Mouse (Mus musculus): ENCODE data around the gene Spred2. TPM values are rescaled to one million over a fixed set of nuclear protein-coding genes. Genes with fewer than 3 reads are reported as not detected.

Spred2 gene
- polyA plus RNA-seq, 1 experiment from 2014 or later, result 9.3 TPM

DNA sequence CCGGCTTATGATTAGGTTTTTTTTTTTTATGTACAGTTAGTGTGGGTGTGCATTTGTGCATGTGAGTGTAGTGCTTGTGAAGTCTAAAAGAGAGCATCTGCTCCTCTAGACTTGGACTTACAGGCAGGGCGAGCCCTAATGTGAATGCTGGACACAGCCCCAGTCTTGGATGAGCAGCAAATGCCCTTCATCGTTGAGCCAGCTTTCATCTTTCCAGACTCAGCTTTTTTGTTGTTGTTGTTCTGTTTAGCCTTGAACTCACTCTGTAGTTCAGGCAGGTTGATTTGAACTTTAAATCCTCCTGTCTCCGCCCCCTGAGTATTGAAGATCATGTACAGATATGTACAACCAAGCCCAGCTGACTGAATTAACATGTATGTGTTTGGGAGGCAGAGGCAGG, 4.5 kb downstream of the Spred2 start:
- Histone ChIP-seq H3K9me3 (no peaks in the 10 kb centered on the region), H3K4me1 (peaks cover 27% of the 10 kb centered on the region), H3K27ac (replicated peaks) (no peak overlapping the region), H3K4me3 (no peak overlapping the region), H3K9ac (replicated peaks) (no peak overlapping the region), H3K27me3 (no peaks in the 10 kb centered on the region), H3K4me2 (replicated peaks) (no peak overlapping the region), H3K36me3 (no peaks in the 10 kb centered on the region)
- no peak for ATAC-seq (replicated peaks)
- 85% methylated on average over 4 of the region's 4 CpGs for WGBS

- H3K27me3 ChIP-seq, result no peaks in the 10 kb centered on the region
- no peak overlapping the region for H3K4me2 ChIP-seq (replicated peaks)
- no peaks in the 10 kb centered on the region for H3K9me3 ChIP-seq
- peaks cover 24% of the 10 kb centered on the region for H3K4me1 ChIP-seq
- ATAC-seq (replicated peaks), result no peak
- H3K36me3 ChIP-seq, result no peaks in the 10 kb centered on the region
- WGBS, result 66% methylated on average over 11 of the region's 11 CpGs
- no peak overlapping the region for H3K4me3 ChIP-seq
- no peak overlapping the region for H3K27ac ChIP-seq (replicated peaks)
- H3K9ac ChIP-seq (replicated peaks), result no peak overlapping the region
Measured at GRCm38 (mm10) chr11:19929087-19929865, 5.1 kb downstream of the Spred2 start.

GRCm38 (mm10) chr11:19931569-19932230, 7.5 kb downstream of the Spred2 start:
- Histone ChIP-seq H3K4me3 (no peak overlapping the region), H3K27me3 (no peaks in the 10 kb centered on the region), H3K4me1 (peaks cover 32% of the 10 kb centered on the region), H3K9me3 (no peaks in the 10 kb centered on the region), H3K36me3 (no peaks in the 10 kb centered on the region), H3K4me2 (replicated peaks) (no peak overlapping the region), H3K27ac (replicated peaks) (no peak overlapping the region), H3K9ac (replicated peaks) (no peak overlapping the region)
- ATAC-seq (replicated peaks), result no peak
- 91% methylated on average over 9 of the region's 9 CpGs for WGBS

GRCm38 (mm10) chr11:19932983-19933511, 8.9 kb downstream of the Spred2 start:
- H3K27me3 ChIP-seq, result no peaks in the 10 kb centered on the region
- H3K36me3 ChIP-seq, result no peaks in the 10 kb centered on the region
- no peak for ATAC-seq (replicated peaks)
- no peak overlapping the region for H3K9ac ChIP-seq (replicated peaks)
- no peak overlapping the region for H3K4me2 ChIP-seq (replicated peaks)
- WGBS, result 94% methylated on average over 14 of the region's 14 CpGs
- H3K4me3 ChIP-seq, result no peak overlapping the region
- H3K27ac ChIP-seq (replicated peaks), result no peak overlapping the region
- peaks cover 30% of the 10 kb centered on the region for H3K4me1 ChIP-seq
- H3K9me3 ChIP-seq, result no peaks in the 10 kb centered on the region

GRCm38 (mm10) chr11:19935524-19936354, 11.6 kb downstream of the Spred2 start:
- H3K4me1 ChIP-seq, result peaks cover 26% of the 10 kb centered on the region
- H3K4me2 ChIP-seq (replicated peaks), result no peak overlapping the region
- no peak overlapping the region for H3K4me3 ChIP-seq
- ATAC-seq (replicated peaks), result 0 out of 2 replicates have a peak, but pooled peaks have one; percentile 17
- no peaks in the 10 kb centered on the region for H3K27me3 ChIP-seq
- no peaks in the 10 kb centered on the region for H3K9me3 ChIP-seq
- 37% methylated on average over 7 of the region's 7 CpGs for WGBS
- H3K9ac ChIP-seq (replicated peaks), result no peak overlapping the region
- H3K36me3 ChIP-seq, result no peaks in the 10 kb centered on the region
- H3K27ac ChIP-seq (replicated peaks), result peak overlapping the region; percentile 70

DNA sequence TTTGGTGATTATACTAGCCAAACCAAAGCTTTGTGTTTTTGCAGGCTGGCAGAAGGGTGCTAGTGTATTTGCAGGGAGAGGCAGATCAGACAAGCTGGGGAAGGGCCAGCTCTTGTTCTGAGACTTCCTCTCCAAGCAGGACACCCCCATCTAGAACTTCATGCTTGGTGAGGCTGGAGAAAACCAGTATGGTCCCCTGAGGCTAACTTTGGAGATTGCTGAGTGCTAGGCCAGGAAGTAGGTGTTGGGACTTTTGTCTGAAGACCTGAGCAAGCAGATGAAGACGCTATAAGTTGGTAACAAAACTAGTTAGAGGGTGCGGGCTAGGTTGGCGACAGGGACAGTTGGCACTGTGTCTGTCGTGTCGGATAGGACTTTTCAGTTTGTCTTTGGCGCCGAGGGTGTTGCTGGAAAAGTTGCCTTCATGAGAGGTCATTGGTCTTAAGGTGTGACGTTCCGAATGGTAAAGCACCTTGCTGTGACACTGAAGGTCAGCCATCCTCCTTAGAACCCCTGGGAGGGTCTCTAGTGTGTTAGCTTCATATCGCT, 14.4 kb downstream of the Spred2 start:
- Histone ChIP-seq H3K27me3 (no peaks in the 10 kb centered on the region), H3K4me2 (replicated peaks) (no peak overlapping the region), H3K4me3 (no peak overlapping the region), H3K27ac (replicated peaks) (no peak overlapping the region), H3K36me3 (no peaks in the 10 kb centered on the region), H3K4me1 (peaks cover 26% of the 10 kb centered on the region), H3K9ac (replicated peaks) (no peak overlapping the region), H3K9me3 (no peaks in the 10 kb centered on the region)
- no peak for ATAC-seq (replicated peaks)
- WGBS, result 95% methylated on average over 10 of the region's 10 CpGs

- no peak overlapping the region for H3K4me3 ChIP-seq
- no peaks in the 10 kb centered on the region for H3K27me3 ChIP-seq
- H3K4me1 ChIP-seq, result peaks cover 27% of the 10 kb centered on the region
- H3K9me3 ChIP-seq, result no peaks in the 10 kb centered on the region
- H3K27ac ChIP-seq (replicated peaks), result 0 out of 2 replicates have a peak overlapping the region, but pooled peaks have one; percentile 5
- WGBS, result 73% methylated on average over 5 of the region's 5 CpGs
- no peak overlapping the region for H3K4me2 ChIP-seq (replicated peaks)
- no peak for ATAC-seq (replicated peaks)
- no peak overlapping the region for H3K9ac ChIP-seq (replicated peaks)
- H3K36me3 ChIP-seq, result no peaks in the 10 kb centered on the region
Measured at GRCm38 (mm10) chr11:19939305-19939730, 15.1 kb downstream of the Spred2 start.

DNA sequence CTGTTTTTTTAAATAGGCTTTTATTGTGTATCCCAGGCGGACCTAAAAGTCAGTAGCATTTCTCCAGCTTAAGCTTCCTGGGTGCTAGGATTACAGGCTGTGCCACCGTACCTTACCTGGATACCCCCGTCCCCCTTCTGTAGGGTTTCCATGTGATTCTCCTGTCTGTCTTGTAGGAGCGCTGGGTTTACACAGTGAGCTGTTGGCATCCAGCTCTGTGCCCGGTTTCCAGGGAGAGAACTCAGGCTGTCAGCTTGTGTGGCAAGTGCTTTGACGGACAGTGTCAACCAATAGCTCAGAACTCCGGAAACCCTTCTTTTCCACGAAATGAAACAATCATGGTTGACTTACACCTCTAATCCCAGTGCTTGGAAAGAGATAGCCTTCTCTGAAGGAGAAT, 15.7 kb downstream of the Spred2 start:
- H3K4me1 ChIP-seq, result peaks cover 32% of the 10 kb centered on the region
- no peaks in the 10 kb centered on the region for H3K9me3 ChIP-seq
- H3K36me3 ChIP-seq, result no peaks in the 10 kb centered on the region
- WGBS, result 84% methylated on average over 8 of the region's 8 CpGs
- H3K27ac ChIP-seq (replicated peaks), result 0 out of 2 replicates have a peak overlapping the region, but pooled peaks have one; percentile 5
- H3K4me2 ChIP-seq (replicated peaks), result no peak overlapping the region
- no peak overlapping the region for H3K9ac ChIP-seq (replicated peaks)
- no peak for ATAC-seq (replicated peaks)
- no peaks in the 10 kb centered on the region for H3K27me3 ChIP-seq
- H3K4me3 ChIP-seq, result no peak overlapping the region

DNA sequence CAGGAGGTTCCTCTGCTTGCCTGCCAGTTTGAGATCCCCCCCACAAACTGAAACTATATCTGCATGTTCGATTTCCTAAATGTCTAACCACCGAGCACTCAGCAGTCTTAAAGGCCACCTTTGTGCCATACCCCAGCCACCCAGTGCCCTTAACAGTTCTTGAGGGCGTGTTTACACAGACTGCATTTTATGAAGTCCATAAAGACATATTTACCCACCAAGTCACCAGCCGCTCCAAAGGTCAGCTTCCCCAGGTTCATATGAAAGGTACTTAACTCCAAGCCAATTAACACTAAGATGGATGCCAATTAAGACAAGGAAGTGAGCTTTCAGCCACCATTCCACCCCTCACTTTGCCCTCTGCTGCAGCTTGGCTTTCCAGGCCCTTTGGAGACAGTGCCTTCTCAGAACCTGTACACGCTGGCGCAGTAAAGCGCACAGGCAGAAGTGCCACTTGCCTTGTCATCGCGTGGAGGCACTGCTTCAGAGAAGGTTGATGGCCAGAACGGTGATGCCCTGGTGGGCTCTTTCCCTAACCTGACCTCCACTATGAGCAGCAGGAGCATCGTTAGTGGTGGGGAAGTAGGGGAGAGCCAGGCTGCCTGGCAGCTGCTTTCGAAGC, 17.1 kb downstream of the Spred2 start:
- H3K27ac ChIP-seq (replicated peaks), result no peak overlapping the region
- H3K27me3 ChIP-seq, result no peaks in the 10 kb centered on the region
- ATAC-seq (replicated peaks), result no peak
- no peaks in the 10 kb centered on the region for H3K36me3 ChIP-seq
- H3K9ac ChIP-seq (replicated peaks), result no peak overlapping the region
- 75% methylated on average over 12 of the region's 12 CpGs for WGBS
- H3K4me1 ChIP-seq, result peaks cover 23% of the 10 kb centered on the region
- H3K9me3 ChIP-seq, result no peaks in the 10 kb centered on the region
- no peak overlapping the region for H3K4me2 ChIP-seq (replicated peaks)
- H3K4me3 ChIP-seq, result no peak overlapping the region

DNA sequence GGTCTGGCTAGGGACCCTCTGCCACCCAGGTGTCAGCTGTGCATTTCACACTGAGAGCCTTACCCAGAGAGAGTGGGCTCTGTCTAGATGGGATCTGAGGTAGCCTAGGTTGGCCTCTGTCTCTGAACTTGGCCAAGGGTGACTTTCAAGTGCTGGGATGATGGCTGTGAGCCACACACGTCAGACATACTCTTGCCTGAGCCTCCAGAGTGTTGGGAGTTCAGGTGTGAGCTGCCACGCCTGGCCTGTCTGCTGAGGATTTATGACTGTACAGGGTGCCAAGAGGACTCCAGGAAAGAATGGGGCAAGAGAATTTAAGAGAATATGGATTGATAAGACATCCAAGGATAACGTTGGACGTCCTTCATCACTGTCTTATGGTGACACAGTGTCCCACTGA, 17.8 kb downstream of the Spred2 start:
- Histone ChIP-seq H3K36me3 (no peaks in the 10 kb centered on the region), H3K9me3 (no peaks in the 10 kb centered on the region), H3K9ac (replicated peaks) (no peak overlapping the region), H3K4me2 (replicated peaks) (no peak overlapping the region), H3K27ac (replicated peaks) (no peak overlapping the region), H3K4me1 (peaks cover 20% of the 10 kb centered on the region), H3K27me3 (no peaks in the 10 kb centered on the region), H3K4me3 (no peak overlapping the region)
- 0 out of 2 replicates have a peak, but pooled peaks have one; percentile 17 for ATAC-seq (replicated peaks)
- 92% methylated on average over 4 of the region's 4 CpGs for WGBS

- Histone ChIP-seq H3K4me2 (replicated peaks) (no peak overlapping the region), H3K36me3 (no peaks in the 10 kb centered on the region), H3K9me3 (no peaks in the 10 kb centered on the region), H3K4me3 (no peak overlapping the region), H3K9ac (replicated peaks) (no peak overlapping the region), H3K27me3 (no peaks in the 10 kb centered on the region), H3K27ac (replicated peaks) (no peak overlapping the region), H3K4me1 (peaks cover 26% of the 10 kb centered on the region)
- ATAC-seq (replicated peaks), result no peak
- WGBS, result 92% methylated on average over 2 of the region's 2 CpGs
Measured at GRCm38 (mm10) chr11:19943753-19944152, 19.6 kb downstream of the Spred2 start.

Measured in forebrain, embryonic 15.5 days (tissue).